Mouse (Mus musculus) neutrophil, adult 83 days (primary cell): ENCODE results near the gene Olfr1346. TPM values are rescaled to one million over a fixed set of nuclear protein-coding genes. Genes with fewer than 3 reads are reported as not detected.

Experiments
- total RNA-seq, 2 experiments: library from RNA; stranded (reverse); gene quantifications; one replicate each; pipeline ENCODE4 v1.2.4; 2023

Gene Olfr1346
- not detected for total RNA-seq

GRCm38 (mm10) chr7:6466951-6467350 is at the start of gene Olfr1346:
Olfr1346 (plus strand) TSS chr7:6467101.

GRCm38 (mm10) chr7:6438388-6438787 is 28.5 kb upstream of the Olfr1346 start, which contains the start of gene Olfr1344:
Olfr1344 (plus strand) TSS chr7:6438688.

GRCm38 (mm10) chr7:6455868-6456267 is 11.0 kb upstream of the Olfr1346 start, which contains the start of gene Olfr1336:
Olfr1336 (plus strand) TSS chr7:6456168.

DNA sequence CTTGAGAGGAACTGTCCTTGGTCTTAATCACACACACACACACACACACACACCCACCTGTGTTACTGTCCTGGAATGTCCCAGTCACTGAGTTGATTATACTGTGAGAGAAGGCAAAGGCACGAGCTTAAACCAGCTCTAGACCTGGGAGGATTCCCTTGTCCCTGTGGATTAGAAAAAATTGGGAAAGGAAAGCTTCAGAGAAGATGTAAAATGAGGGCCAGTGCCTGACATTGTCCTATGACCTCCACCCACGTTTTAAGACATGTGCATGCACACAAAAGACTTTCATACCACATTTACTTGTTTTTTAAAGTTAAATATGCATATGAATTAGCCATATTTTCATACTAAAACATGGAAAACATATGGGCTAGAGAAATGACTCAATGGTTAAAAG is 19.9 kb downstream of the Olfr1346 start, which contains the start of gene Olfr5:
TSS of gene Olfr5 (minus strand) at position 101 of the 400 bp plus-strand sequence.

GRCm38 (mm10) chr7:6499655-6500054 is 32.8 kb downstream of the Olfr1346 start, which contains the start of gene Olfr1347:
Olfr1347 (minus strand) TSS chr7:6499755.

DNA sequence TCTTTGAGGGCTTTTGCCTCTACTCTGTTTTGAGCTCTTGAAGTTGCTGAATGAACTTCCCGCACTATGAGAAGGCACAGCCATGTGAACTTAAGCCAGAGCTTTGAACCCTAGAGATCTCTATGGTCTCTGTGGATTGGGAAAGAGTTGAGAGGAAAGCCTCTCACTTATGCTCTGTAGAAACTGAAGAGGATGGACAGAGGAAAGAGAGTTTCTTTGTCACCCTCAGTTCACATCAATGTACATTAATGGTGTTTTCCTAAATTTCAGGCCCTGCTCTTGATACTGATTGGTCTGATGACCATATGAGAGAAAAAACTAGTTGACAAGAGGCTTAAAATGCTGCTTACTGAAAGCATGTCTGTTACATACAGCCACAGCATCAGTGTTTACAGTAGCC is 41.7 kb downstream of the Olfr1346 start, which contains the start of gene Olfr1348:
TSS of gene Olfr1348 (minus strand) at position 101 of the 400 bp plus-strand sequence.

DNA sequence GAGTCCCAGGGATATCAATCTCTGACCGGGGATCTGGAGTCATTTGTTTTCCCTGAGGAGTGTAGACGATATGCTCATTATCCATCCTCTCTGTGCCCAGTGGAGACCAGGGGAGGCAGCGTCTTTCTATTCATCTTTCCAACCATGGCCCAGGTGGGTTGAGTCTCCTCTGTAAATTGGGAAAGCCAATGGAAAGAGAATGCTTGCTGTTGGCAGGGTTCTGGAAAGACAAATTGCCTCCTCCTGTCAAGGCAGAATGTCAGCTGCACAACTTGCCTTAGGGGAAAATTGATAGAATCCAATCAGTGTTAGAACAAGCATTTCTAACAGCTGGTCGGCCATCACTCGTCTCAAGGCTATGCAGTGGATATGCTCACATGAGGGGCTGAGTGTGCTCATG is 55.9 kb downstream of the Olfr1346 start, which contains the start of gene Olfr1349:
TSS of gene Olfr1349 (minus strand) at position 101 of the 400 bp plus-strand sequence.

Other genes starting within 250 kb of the Olfr1346 start
- gene Zscan5b, start 244.8 kb upstream of the Olfr1346 start, total RNA-seq: not detected
- gene Epp13, start 214.4 kb upstream of the Olfr1346 start, total RNA-seq: not detected
- under 1 TPM; 0.40 to 0.66 TPM for gene Zfp667, start 180.5 kb upstream of the Olfr1346 start, total RNA-seq
- under 1 TPM; 0.50 to 0.55 TPM for gene Zfp583, start 135.8 kb upstream of the Olfr1346 start, total RNA-seq
- not detected for gene Gm3854, start 123.3 kb upstream of the Olfr1346 start, total RNA-seq
- 1 to 10 TPM in 1 of 2 experiments, under 1 TPM in 1; 0.70 to 1.2 TPM for gene Zfp78, start 103.8 kb upstream of the Olfr1346 start, total RNA-seq
- gene Zfp28, start 83.8 kb upstream of the Olfr1346 start, total RNA-seq: 1 to 10 TPM; 1.6 to 2.5 TPM
- not detected for gene Smim17, start 68.4 kb upstream of the Olfr1346 start, total RNA-seq
- under 1 TPM in 1 of 2 experiments, not detected in 1; 0.07 TPM for gene Gm20715, start 56.8 kb upstream of the Olfr1346 start, total RNA-seq
- not detected for gene Olfr1344, start 28.4 kb upstream of the Olfr1346 start, total RNA-seq
- not detected for gene Olfr1336, start 10.9 kb upstream of the Olfr1346 start, total RNA-seq
- not detected for gene Olfr5, start 19.8 kb downstream of the Olfr1346 start, total RNA-seq
- gene Olfr1347, start 32.7 kb downstream of the Olfr1346 start, total RNA-seq: not detected
- not detected for gene Olfr1348, start 41.6 kb downstream of the Olfr1346 start, total RNA-seq
- not detected for gene Olfr1349, start 55.8 kb downstream of the Olfr1346 start, total RNA-seq
- gene Olfr1350, start 97.7 kb downstream of the Olfr1346 start, total RNA-seq: not detected
- gene Zim1, start 229.3 kb downstream of the Olfr1346 start, total RNA-seq: not detected